Mouse (Mus musculus) retina, adult 2 months (tissue): ENCODE results near the gene Dtymk.
"Not testable (repeated sequence)": the region's sequence is repeated elsewhere in the genome, so short reads cannot be mapped to it uniquely, and the experiment has no call there.

ENCODE experiments used
- DNase-seq: peaks from one replicate; pipeline ENCODE4 v3.0.0-alpha.2; 2012; ENCODE audit warnings: low read depth, low spot score

Dtymk gene

DNA sequence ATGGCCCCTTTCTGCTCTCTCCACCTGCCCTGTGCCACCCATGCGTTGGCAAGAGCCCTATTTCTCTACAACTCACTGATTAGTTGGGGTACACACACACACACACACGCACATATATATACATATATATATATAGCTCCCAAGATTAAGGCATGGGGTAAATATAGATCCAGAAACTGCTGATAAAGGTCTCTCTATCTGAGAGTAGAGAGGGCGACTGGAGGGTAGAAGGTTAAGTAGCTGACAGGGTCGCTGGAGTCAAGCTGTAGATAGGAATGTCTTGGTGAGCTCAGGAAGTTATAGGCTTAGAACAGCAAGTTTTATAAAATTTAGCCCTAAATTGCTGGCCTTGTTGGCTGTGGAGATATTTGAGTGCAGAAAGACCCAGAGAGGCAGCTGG is 3.1 kb upstream of the Dtymk start:
- DNase-seq: no peak

DNA sequence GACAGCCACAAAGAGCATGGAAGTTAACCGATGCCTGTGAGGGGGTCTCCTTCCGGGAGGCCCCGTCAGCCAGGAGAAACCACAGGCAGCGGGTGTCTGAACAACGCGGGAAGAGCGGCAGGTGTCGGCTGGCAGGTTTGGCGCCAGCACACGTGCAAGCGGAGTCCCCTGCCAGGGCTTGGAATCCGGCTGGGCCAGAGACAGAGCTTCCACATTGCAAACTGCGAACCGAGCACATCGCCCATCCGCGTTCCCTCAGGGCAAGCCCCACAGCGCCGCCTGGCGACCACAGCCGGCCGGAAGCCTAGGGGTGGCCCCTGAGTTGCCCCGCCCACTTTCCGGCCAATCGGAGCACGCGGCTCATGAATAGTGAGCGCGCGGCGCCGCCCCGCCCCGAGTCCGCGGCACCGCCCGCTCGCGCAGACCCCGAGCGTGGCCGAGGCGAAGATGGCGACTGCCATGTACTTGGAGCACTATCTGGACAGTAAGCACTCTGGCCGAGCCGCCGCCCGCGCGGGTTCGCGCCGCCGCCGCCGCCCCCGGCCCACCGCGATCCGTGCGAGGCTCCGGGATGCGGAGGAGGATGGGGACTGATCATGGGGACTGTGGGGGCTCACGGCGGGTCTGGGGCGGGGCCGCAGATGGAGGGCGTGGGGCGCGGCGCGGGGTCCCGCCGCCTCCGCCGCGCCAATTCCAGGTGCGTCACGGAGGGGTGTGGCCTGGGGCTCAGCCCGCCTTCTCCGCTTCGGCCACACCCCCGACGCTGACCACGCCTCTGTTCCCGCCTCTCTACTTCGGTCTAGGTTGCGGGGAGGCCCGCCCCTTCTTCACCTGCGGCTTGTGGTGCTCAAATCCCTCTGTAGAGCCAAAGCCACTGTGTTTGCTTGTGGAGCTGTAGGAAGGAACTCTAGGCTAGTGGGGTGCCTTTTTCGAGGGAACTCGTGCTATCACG is 2.1 kb upstream of the Dtymk start, which contains the start of gene Ing5:
TSS of gene Ing5 (plus strand) at position 410 of the 952 bp plus-strand sequence.
- DNase-seq: peak; percentile 95

- DNase-seq: no peak
Measured at GRCm38 (mm10) chr1:93802771-93803170, 1.0 kb upstream of the Dtymk start.

DNA sequence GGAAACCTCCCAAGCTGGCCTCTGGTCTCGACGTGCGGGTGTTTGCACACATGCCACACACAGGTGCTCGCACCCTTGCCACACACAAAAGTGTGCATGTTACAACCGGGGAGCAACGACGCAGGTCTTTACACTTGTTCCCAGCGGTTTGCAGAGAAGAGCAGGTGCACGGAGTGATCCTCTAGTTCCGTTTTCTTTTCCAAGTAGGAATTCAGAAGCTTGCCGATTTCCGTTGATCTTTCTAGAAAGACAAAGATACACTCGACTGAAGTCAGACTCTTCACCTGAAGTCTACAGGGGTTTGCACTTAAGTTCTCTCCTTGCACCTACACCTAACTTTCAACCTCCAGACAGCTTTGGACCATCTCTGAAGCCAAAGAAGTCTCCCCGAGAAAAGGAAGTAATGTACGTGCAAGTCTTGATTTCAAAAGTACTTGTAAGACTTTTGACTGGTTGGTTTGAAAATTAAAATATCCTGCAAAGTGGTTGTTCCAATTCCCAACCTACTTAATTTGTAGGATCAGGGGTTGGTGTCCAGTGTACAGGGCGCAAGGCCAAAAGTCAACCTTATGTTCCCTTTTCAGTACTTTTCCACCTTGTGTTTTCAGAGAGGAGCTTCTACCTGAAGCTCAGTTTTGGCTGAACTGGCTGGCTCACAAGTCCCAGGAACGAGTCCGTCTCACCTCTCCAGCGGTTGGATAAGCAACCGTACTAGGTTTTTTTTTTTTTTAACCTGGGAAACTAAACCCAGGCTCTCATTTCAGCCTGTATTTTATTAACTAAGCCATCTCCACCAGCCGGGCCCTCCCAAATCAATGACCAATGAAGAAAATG is 847 bp downstream of the Dtymk start:
- DNase-seq: no peak

DNA sequence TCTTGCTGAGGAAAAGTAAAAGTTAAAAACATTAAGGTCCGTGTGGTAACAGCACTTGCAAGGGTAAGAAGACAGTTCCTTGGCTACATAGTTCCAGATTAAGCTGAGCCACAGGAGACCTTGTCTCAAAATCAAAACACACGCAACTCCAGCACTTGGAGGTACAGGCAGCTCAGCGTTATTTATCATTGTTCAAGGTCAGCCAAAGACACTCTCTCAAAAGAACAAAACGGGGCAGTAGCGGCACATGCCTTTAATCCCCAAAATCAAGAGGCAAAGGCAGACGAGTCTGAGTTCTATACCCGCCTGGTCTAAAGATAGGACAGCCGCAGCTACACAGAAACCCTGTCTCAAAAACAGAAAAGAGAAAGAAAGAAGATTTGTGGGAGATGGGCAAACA is 5.8 kb downstream of the Dtymk start:
- DNase-seq: no peak

DNA sequence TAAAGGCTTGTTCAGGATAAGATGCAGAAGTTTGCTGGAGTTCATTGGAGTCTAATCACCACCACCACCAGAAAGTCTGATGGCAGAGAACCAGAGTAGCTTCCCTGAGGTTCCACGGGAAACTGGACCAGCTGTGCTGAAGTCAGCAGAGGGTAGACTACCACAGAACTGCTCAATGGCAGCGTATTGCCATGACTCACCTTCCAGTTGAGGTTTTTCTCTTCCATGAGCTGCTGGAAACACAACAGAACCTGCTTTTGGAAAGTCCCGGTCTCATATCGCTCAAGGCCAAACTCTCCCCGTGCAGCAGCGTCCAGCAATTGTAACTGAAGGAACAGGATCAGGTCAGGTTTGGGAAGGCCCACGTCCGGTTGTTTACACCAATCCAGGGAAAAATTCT is 7.2 kb downstream of the Dtymk start:
- DNase-seq: no peak

DNA sequence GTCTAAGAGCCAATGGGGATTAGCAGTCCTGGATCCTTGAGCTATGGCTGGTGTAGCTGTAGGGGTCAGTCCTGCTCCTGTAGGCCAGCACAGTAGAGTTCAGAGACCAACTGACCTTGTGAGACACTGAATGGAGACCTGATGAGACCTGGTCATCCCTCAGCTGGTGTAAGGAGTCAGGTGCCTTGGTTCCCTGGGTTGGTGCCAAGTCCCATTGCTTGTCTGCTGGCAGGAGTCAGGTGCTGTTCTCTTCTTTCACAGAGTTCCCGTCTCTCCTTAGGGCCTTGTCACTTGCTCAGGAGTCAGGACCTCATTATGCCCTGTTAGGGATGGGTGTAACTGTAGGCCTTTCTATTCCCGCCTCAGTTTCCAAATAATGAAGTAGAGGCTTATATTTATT is 14.8 kb downstream of the Dtymk start:
- DNase-seq: no peak

GRCm38 (mm10) chr1:93776686-93777085 is 25.0 kb downstream of the Dtymk start:
- no peak for DNase-seq

GRCm38 (mm10) chr1:93769901-93770300 is 31.8 kb downstream of the Dtymk start:
- DNase-seq: no peak

DNA sequence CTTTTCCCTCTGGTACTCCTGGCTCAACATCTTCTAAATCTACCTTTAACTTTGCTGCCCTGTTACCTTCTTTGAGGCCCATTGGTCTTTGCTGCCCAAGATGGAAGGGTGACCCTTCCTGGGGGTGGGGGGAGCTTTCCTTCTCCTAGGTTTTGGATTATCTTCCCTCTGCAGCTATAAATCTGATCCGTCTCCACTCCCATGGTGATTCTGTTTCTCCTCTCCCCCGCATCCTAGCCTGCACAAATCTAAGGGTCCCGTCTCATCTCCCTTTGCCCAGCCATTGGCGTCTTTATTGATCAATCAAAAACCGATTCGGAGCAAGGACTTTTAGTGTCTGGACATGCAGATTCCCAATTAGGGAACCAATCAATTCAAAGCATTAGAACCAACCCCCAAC is 34.1 kb downstream of the Dtymk start:
- DNase-seq: no peak

- DNase-seq: no peak
Measured at GRCm38 (mm10) chr1:93764871-93765591, 36.7 kb downstream of the Dtymk start.

DNA sequence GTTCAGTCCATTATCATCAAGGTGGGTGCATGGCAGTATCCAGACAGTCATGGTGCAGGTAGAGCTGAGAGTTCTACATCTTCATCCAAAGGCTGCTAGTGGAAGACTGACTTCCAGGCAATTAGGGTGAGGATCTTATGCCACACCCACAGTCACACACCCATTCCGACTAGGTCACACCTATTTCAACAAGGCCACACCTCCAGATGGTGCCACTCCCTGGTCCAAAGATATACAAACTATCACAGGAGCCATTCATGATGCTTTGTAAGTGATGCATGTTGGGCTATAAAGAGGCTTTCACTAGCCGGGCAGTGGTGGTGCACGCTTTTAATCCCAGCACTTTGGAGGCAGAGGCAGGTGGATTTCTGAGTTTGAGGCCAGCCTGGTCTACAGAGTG is 38.2 kb downstream of the Dtymk start:
- DNase-seq: not testable (repeated sequence)

- DNase-seq: no peak
Measured at GRCm38 (mm10) chr1:93760076-93760475, 41.7 kb downstream of the Dtymk start.

DNA sequence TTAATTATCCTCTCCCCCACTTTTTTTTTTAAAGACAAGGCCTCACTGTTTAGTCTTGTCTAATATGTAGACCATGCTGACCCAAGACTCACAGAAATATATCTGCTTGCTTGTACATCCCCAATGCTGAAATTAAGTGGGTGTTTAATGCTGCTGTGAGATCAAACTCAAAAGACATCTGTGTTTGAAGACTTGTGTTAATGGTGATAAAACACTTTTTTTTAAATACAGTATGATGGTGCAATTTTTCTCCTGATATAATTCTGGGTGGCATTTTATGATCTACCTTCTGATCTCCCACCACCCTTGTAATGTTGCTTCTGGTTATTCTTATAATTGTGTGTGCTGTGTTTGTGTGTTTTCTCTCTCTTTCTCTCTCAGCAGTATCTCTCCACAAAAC is 45.6 kb downstream of the Dtymk start:
- DNase-seq: no peak

DNA sequence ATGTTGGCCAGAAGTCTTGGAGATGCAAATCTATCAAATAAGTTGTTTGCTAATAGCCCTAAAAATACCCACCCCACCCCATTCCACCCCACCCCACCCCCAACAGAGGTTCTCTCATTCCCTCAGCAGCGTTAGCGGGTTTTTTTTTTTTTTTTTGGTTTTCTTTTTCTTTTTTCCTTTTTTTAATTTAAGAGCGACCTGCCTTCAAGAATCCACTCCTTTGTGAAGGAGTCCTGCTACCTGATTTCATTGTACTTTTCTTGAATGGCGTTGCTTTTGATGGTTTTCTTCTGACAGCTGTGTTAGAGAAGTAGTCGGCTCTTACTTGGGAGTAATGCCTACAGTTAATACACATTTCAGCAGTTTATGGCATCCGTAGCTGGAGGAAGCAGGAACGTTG is 46.1 kb downstream of the Dtymk start:
- no peak for DNase-seq

DNA sequence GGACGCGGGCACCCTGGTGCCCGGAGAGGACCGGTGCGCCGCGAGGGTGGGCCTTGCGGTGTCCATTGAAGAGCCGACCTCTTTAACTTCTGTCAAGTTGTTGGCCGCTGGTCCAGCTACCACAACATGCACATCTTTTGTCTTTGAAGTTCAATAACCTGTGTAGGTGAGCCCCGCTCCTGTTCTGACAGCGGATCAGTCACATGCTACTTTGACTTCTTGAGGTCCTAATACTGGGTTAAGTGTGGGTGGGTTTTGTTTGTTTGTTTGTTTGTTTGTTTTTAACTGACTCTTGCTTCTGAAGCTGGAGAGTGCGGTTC is 46.5 kb downstream of the Dtymk start:
- no peak for DNase-seq

- DNase-seq: peak; percentile 81
Measured at GRCm38 (mm10) chr1:93754573-93755290, 47.0 kb downstream of the Dtymk start, which contains the start of gene Thap4. Thap4 (minus strand) TSS chr1:93754864.

DNA sequence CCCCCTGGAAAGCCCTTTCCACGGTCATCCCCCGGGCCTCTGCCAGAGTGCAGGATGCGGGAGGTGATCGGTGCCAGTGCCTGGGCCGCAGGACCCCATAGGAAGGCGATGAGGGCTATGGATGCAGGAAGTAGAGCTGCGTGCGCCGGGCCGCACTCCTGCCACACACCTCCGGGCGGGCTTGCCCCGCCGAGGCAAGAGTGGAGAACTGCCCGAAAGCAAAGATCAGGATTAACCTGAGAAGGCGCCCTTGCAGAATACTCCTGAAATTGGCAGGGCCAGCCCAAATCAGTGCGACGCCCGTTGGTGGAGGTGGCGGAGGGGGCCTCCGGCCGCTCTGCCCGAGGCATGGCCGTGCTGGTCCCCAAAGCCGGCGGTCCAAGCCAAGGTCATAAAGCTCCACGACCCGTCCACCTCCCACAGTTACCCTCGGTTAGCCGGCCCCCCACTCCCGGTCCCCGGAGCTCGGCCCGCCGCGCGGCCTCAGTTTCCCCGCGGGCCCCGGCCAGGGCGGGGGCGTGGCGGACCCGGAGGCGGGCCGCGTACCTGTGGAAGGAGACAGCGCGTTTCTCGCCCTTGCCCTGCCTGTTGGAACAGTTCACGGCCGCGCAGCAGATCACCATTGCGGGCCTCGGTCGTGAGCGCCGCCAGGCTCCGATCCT is 47.7 kb downstream of the Dtymk start:
- DNase-seq: no peak

DNA sequence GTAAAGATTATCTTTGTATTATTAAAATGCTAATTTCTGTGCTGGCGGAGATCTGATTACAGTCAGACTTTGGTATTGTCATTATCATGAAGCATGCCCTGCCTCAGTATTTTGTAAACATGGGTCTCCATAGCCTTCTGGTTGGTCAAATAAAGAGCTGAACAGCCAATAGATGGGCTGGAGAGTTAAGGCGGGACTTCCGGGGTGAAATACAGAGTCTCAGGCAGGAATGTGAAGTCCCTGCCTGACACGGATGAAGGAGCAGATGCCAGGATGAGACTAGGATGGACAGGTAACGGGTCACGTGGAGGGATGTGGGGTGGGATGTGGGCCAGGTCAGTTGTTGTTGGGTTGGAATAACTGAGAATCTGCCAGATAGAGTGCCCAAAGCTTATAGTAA is 50.4 kb downstream of the Dtymk start, which contains the start of gene Atg4b:
TSS of gene Atg4b (plus strand) at position 211 of the 400 bp plus-strand sequence.
- no peak for DNase-seq

- DNase-seq: no peak
Measured at GRCm38 (mm10) chr1:93748539-93748938, 53.2 kb downstream of the Dtymk start.

GRCm38 (mm10) chr1:93746179-93746578 is 55.6 kb downstream of the Dtymk start:
- no peak for DNase-seq
